16 mouse cellular contexts compared by ENCODE assay signal in the genomic region with DNA sequence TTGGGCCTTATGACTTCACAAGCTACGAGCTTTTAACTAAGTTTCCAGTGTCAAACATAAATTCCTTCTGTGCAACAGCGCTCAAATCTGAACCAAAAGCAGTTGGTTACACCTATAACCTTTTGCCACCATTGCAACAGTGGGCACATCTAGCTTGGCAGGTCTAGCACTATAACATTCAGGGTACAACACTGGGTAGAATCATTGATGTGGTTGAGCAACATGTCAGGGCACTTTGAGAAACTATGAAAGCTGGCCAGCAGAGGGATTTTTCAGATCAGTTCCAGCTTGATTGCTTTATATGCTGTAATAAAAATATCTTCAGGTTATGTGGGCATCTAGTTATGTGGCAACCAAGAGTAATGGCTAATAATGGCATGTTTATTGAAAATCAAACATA.
"Had no signal": no experiment of that assay in that cellular context is flagged by ENCODE, and none has a peak within 500 bp of the region (broad histone marks: within the 10 kb centered on the region; RNA-seq: fewer than 3 reads in every experiment).

No protein-coding gene starts in this region.

- DNase-seq: heart, postnatal 10 days; heart, postnatal 14 days; heart, postnatal 36 days; heart, postnatal 4 days; kidney, adult 11 months; kidney, adult 18-20 months; kidney, adult 2 months; kidney, adult 8-10 months; kidney, adult 9 months; kidney, postnatal 10 days; kidney, postnatal 14 days; kidney, postnatal 25 days; kidney, postnatal 36 days; kidney, postnatal 4 days; layer of hippocampus, adult 9-11 months; layer of hippocampus, postnatal 36 days had no signal
